Mouse (Mus musculus) midbrain, embryonic 12.5 days (tissue): ENCODE results near the gene Gm11084. TPM values are rescaled to one million over a fixed set of nuclear protein-coding genes. Genes with fewer than 3 reads are reported as not detected.

Experiments used
- microRNA-seq: library from miRNA; unstranded; fragments of <30 nt; microRNA quantifications from one replicate; pipeline ENCODE4, GENCODE M21; 2017
- polyA plus RNA-seq: library from polyadenylated mRNA; unstranded; fragments of >200 nt; fragmentation: Nextera tagmentation; extraction: Ambion mirVana; gene quantifications from 2 replicates; pipeline ENCODE4 v1.2.1, GENCODE M21; 2016

The Gm11084 gene
- polyA plus RNA-seq, 1 experiment from 2014 or later, result not detected

Small RNA genes lying within 50 kb of the gene (microRNA-seq; reads per million reads assigned to microRNA genes)
- not detected for gene Gm25960

Other genes with a start within 250 kb of the Gm11084 start
- 70.8 and 75.9 TPM in 2 replicates for gene Sp3, start 6.3 kb downstream of the Gm11084 start, polyA plus RNA-seq
- 81.1 and 88.0 TPM in 2 replicates for gene Ola1, start 232.2 kb upstream of the Gm11084 start, polyA plus RNA-seq